Mouse (Mus musculus): ENCODE data around the gene Tmem235.

DNA sequence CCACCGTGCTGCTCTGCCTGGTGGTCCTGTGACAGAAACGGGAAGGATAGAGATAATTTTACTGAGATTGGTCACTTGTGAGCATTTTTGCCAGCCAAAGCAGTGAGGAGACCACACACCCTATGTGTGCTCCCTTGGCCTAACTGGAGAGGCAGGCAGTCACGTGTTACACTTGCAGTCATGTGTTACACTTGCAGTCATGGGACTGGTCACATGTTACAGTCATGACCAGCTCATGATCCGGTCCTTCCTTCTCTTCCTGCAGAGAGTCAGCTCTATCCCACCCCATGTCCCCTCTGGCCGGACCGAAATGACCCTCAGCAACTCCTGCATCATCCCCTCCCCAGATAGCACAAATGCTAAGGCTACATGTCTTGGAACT is 20.4 kb downstream of the Tmem235 start:
- TF ChIP-seq CTCF (IDR thresholded peaks at IDR 0.05; ENCODE audit: low read depth, low read length) (no peak), POLR2A (IDR thresholded peaks at IDR 0.05; ENCODE audit: insufficient read depth, low read length) (no peak), EP300 (IDR thresholded peaks at IDR 0.05; ENCODE audit: insufficient read depth, low read depth, low read length) (no peak)

All from ES-Bruce4 (cell line).